Mouse (Mus musculus): Measurements from ENCODE around the gene Uba7.

Uba7 gene

GRCm38 (mm10) chr9:107961881-107962280, 13.4 kb upstream of the Uba7 start:
- peak; percentile 80 for DNase-seq (ENCODE audit: low read depth, low spot score)

GRCm38 (mm10) chr9:107962916-107963315, 12.4 kb upstream of the Uba7 start:
- DNase-seq (ENCODE audit: low read depth, low spot score): no peak

- no peak for DNase-seq (ENCODE audit: low read depth, low spot score)
Measured at GRCm38 (mm10) chr9:107963700-107964099, 11.6 kb upstream of the Uba7 start.

- DNase-seq (ENCODE audit: low read depth, low spot score): no peak
Measured at GRCm38 (mm10) chr9:107964681-107965080, 10.6 kb upstream of the Uba7 start.

GRCm38 (mm10) chr9:107966676-107967075, 8.6 kb upstream of the Uba7 start:
- DNase-seq (ENCODE audit: low read depth, low spot score): no peak

GRCm38 (mm10) chr9:107967437-107967836, 7.9 kb upstream of the Uba7 start:
- no peak for DNase-seq (ENCODE audit: low read depth, low spot score)

- no peak for DNase-seq (ENCODE audit: low read depth, low spot score)
Measured at GRCm38 (mm10) chr9:107968531-107968930, 6.8 kb upstream of the Uba7 start.

GRCm38 (mm10) chr9:107970311-107970710, 5.0 kb upstream of the Uba7 start:
- no peak for DNase-seq (ENCODE audit: low read depth, low spot score)

- no peak for DNase-seq (ENCODE audit: low read depth, low spot score)
Measured at GRCm38 (mm10) chr9:107971690-107972541, 3.4 kb upstream of the Uba7 start.

- DNase-seq (ENCODE audit: low read depth, low spot score): no peak
Measured at GRCm38 (mm10) chr9:107974491-107975171, 674 bp upstream of the Uba7 start.

GRCm38 (mm10) chr9:107978815-107979214, 3.5 kb downstream of the Uba7 start:
- no peak for DNase-seq (ENCODE audit: low read depth, low spot score)

GRCm38 (mm10) chr9:107981684-107982605, 6.6 kb downstream of the Uba7 start:
- no peak for DNase-seq (ENCODE audit: low read depth, low spot score)

- peak; percentile 53 for DNase-seq (ENCODE audit: low read depth, low spot score)
Measured at GRCm38 (mm10) chr9:107982681-107983346, 7.5 kb downstream of the Uba7 start, which contains the start of gene Gm20661. Gene Gm20661, plus strand, starts transcription at chr9:107983058.

- no peak for DNase-seq (ENCODE audit: low read depth, low spot score)
Measured at GRCm38 (mm10) chr9:107983421-107983890, 8.2 kb downstream of the Uba7 start.

- DNase-seq (ENCODE audit: low read depth, low spot score): no peak
Measured at GRCm38 (mm10) chr9:107984052-107984753, 8.9 kb downstream of the Uba7 start.

- no peak for DNase-seq (ENCODE audit: low read depth, low spot score)
Measured at GRCm38 (mm10) chr9:107984754-107985055, 9.4 kb downstream of the Uba7 start.

- peak; percentile 62 for DNase-seq (ENCODE audit: low read depth, low spot score)
Measured at GRCm38 (mm10) chr9:107985131-107986119, 10.1 kb downstream of the Uba7 start, which contains the start of gene Inka1. Gene Inka1, minus strand, starts transcription at chr9:107985879.

GRCm38 (mm10) chr9:107986376-107986775, 11.1 kb downstream of the Uba7 start:
- DNase-seq (ENCODE audit: low read depth, low spot score): peak; percentile 49

- no peak for DNase-seq (ENCODE audit: low read depth, low spot score)
Measured at GRCm38 (mm10) chr9:107987950-107988349, 12.6 kb downstream of the Uba7 start.

Measured in telencephalon, adult 2 months (tissue).